Mouse (Mus musculus): ENCODE measurements around the gene Itgb2l.

DNA sequence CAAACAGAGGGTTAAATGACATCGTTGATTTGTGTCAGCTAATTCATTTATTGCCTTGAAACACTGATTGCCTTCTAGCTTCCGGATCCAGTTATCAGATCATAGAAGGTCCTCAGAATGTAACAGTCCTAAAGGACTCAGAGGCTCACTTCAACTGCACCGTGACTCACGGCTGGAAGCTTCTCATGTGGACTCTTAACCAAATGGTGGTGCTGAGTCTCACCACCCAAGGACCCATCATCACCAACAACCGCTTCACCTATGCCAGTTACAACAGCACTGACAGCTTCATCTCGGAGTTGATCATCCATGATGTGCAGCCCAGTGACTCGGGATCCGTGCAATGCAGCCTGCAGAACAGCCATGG lies 70.7 kb downstream of the Itgb2l start:
- no peak for TF ChIP-seq POLR2A (IDR thresholded peaks at IDR 0.05; ENCODE audit: low read depth, low read length)
- TF ChIP-seq CTCF (IDR thresholded peaks at IDR 0.05; ENCODE audit: extremely low read depth, insufficient read length, insufficient replicate concordance, low read depth, low read length), result no peak
